Mouse (Mus musculus) thymus, adult 2 months (tissue): ENCODE measurements at regions not wholly inside any gene's neighbourhood (a gene's known extent, or its start where the extent isn't known, plus 50 kb on each side); places are given as distances from the start of the nearest gene placed in this dataset.

Experiments
- CTCF ChIP-seq: fragments of 200-500 bp; IDR thresholded peaks from 2 replicates; pipeline ENCODE4 v1.5.1; 2012; ENCODE audit warnings: mild to moderate bottlenecking, control low read depth, low read length, moderate library complexity, borderline replicate concordance; ENCODE audit not compliant: control insufficient read depth, poor library complexity, insufficient read depth; ENCODE audit errors: extremely low read depth
- POLR2A ChIP-seq: fragments of 200-500 bp; IDR thresholded peaks from 2 replicates; pipeline ENCODE4 v1.6.1; 2012; ENCODE audit warnings: mild to moderate bottlenecking, low read length, control low read depth, moderate library complexity; ENCODE audit not compliant: control insufficient read depth, poor library complexity, insufficient read depth; ENCODE audit errors: extremely low read depth

DNA sequence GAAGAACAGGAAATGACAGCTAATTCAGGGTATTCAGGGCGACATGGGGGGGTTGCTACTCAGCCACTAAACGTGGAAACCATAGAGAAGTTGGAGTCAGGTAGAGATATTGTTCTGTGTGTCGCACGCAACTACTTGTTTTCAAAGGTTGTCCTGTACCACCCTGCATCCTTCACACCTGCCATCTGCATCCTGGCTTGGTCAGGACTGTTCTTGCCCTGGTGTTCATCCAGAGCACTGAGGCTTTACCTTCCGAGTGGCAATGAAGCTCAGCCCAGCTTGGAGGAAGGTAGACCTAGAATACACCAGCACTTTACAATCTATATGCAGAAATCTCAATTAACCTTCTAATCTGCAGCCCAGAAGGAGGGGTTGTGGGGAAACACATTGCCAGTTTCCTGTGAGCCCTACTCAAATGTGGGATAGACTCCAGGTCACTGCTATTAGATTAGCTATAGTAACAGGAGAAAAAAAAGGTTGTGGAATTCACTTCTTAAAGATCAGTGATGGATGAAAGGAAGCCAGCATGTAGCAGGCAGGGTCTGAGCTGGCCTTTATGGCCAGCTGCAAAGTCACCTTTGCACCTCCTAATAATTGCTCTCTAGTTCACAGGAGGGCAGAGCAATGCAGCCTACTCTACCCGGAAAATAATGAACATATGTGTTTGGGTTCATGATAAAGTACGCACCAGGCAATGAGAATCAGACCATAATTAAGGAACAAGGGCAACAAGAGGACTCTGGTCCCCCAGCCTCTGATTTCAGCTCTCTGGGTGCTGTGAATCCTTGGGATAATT is 186.3 kb downstream of the Tcp10c start:
- TF ChIP-seq POLR2A (no peak), CTCF (no peak)
